Mouse (Mus musculus) stomach, postnatal 0 days (tissue): ENCODE measurements at regions not wholly inside any gene's neighbourhood (a gene's known extent, or its start where the extent isn't known, plus 50 kb on each side); places are given as distances from the start of the nearest gene placed in this dataset.

ENCODE experiments used
- ATAC-seq: fragments of 200-750 bp; cut with Nextera tagmentation; 2 replicates; pipeline ENCODE4 v1.8.0; 2017; ENCODE audit not compliant: low FRiP score, low TSS enrichment
- DNase-seq: peaks from one replicate; pipeline ENCODE4 v3.0.0-alpha.2; 2016; ENCODE audit warnings: low spot score
- H3K27ac ChIP-seq: fragments of 300-500 bp; sonication (generic); replicated peaks from 2 replicates; pipeline ENCODE4 v1.5.1; 2014; ENCODE audit warnings: mild to moderate bottlenecking, control low read depth
- H3K27me3 ChIP-seq: fragments of 300-500 bp; sonication (generic); 2 replicates; pipeline ENCODE4 v1.6.1; 2014; ENCODE audit warnings: low read length; ENCODE audit not compliant: control insufficient read depth, insufficient read depth
- H3K36me3 ChIP-seq: fragments of 300-500 bp; sonication (generic); 2 replicates; pipeline ENCODE4 v1.6.1; 2014; ENCODE audit warnings: low read length, mixed read lengths; ENCODE audit not compliant: control insufficient read depth, insufficient read depth
- H3K4me1 ChIP-seq: fragments of 300-500 bp; sonication (generic); replicated peaks from 2 replicates; pipeline ENCODE4 v1.6.1; 2014; ENCODE audit warnings: antibody characterized with exemption; ENCODE audit not compliant: control insufficient read depth, insufficient read depth
- H3K4me2 ChIP-seq: fragments of 300-500 bp; sonication (generic); replicated peaks from 2 replicates; pipeline ENCODE4 v1.6.1; 2014; ENCODE audit warnings: low read depth, mild to moderate bottlenecking, control low read depth, moderate library complexity
- H3K4me3 ChIP-seq: fragments of 300-500 bp; sonication (generic); 2 replicates; pipeline ENCODE4 v1.5.1; 2014; ENCODE audit warnings: low read depth, low read length, control low read depth
- H3K9ac ChIP-seq: fragments of 300-500 bp; sonication (generic); 2 replicates; pipeline ENCODE4 v1.6.1; 2014; ENCODE audit warnings: mild to moderate bottlenecking, low read length, control low read depth, mixed read lengths
- H3K9me3 ChIP-seq: fragments of 300-500 bp; sonication (generic); 2 replicates; pipeline ENCODE4 v1.6.1; 2016; ENCODE audit warnings: low read length; ENCODE audit not compliant: control insufficient read depth
- CTCF ChIP-seq: IDR thresholded peaks from 2 replicates; pipeline ENCODE4 v1.5.1; 2016; ENCODE audit warnings: antibody characterized with exemption, low read depth, mild to moderate bottlenecking, moderate library complexity
- EP300 ChIP-seq: optimal IDR thresholded peaks from 2 replicates; pipeline ENCODE3; 2016; ENCODE audit warnings: antibody characterized with exemption
- WGBS: fragments of 180-500 bp; shearing (Covaris S2); extraction: QIAGEN DNeasy Blood & Tissue Kit; methylation state at CpG from one replicate; pipeline ENCODE4 v1.1.7; 2014; 5-methylcytosine and 5-hydroxymethylcytosine counted together

DNA sequence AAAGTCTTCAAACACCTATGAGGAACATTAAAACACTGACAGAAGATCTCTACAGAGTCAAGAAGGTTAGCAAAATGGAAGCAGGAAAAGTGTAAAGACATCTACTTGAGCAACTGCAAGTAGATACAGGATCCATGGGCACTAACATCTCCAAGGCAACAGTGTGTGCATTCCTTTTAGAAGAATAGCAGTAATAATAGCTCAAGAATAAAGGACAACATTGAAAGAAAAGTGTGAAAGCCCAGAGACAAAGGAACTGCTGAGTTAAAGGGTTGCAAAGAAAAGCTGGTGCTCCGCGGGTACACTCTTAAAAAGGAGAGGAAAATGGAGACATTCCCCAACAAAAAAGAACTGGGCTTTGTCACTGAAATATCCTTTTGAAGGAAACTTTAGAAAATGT, 272.4 kb upstream of the B3gat1 start:
- WGBS, result 64% methylated on average over 2 of the region's 2 CpGs
- H3K4me2 ChIP-seq, result no peak overlapping the region
- no peaks in the 10 kb centered on the region for H3K27me3 ChIP-seq
- H3K9ac ChIP-seq, result no peak overlapping the region
- H3K9me3 ChIP-seq, result no peaks in the 10 kb centered on the region
- no peaks in the 10 kb centered on the region for H3K4me1 ChIP-seq
- TF ChIP-seq EP300 (no peak), CTCF (no peak)
- H3K36me3 ChIP-seq, result no peaks in the 10 kb centered on the region
- H3K27ac ChIP-seq, result no peak overlapping the region
- DNase-seq, result no peak
- no peak for ATAC-seq
- no peak overlapping the region for H3K4me3 ChIP-seq

DNA sequence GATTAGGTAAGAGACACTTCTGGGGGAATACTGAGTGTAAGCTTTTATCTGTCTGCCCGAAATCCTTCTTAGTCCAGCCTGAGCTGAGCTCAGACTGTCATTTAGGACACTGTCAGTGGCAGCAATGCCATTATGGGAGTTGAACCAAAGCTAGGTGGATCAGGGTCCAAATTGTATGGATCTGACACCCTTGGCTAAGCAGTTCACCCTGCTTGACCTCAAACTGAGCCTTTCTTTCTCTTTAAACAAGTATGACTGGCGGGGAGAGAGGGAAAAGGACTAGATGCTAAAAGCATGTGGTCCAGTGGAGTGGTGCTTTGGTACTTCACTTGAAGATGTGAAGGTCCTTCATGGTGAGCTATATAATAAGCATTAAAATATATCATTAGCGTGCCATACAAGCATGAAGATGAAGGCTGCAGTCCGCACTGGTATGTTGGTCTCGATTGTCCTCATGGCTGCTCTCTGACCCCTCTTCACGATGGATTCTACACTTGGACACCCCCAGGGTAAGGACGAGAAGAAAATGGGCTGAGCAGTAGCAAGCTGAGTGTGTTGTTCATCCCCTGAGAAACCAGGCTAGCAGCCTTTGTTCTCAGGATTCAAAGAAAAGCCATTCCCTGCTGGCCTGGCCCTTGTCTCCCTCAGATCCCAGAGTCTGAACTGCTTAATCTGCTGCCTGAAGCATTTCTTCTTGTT, 262.7 kb upstream of the B3gat1 start:
- H3K4me2 ChIP-seq, result no peak overlapping the region
- ATAC-seq (no peak), DNase-seq (no peak)
- no peaks in the 10 kb centered on the region for H3K36me3 ChIP-seq
- no peaks in the 10 kb centered on the region for H3K27me3 ChIP-seq
- no peak overlapping the region for H3K4me3 ChIP-seq
- TF ChIP-seq EP300 (no peak), CTCF (no peak)
- H3K9ac ChIP-seq, result no peak overlapping the region
- no peaks in the 10 kb centered on the region for H3K9me3 ChIP-seq
- no peak overlapping the region for H3K27ac ChIP-seq
- WGBS, result 60% methylated on average over 7 of the region's 7 CpGs
- no peaks in the 10 kb centered on the region for H3K4me1 ChIP-seq

- TF ChIP-seq CTCF (no peak), EP300 (no peak)
- no peaks in the 10 kb centered on the region for H3K4me1 ChIP-seq
- 86% methylated on average over 3 of the region's 3 CpGs for WGBS
- no peak overlapping the region for H3K4me2 ChIP-seq
- H3K9me3 ChIP-seq, result no peaks in the 10 kb centered on the region
- H3K9ac ChIP-seq, result no peak overlapping the region
- H3K36me3 ChIP-seq, result no peaks in the 10 kb centered on the region
- no peak overlapping the region for H3K27ac ChIP-seq
- ATAC-seq (no peak), DNase-seq (no peak)
- H3K4me3 ChIP-seq, result no peak overlapping the region
- H3K27me3 ChIP-seq, result no peaks in the 10 kb centered on the region
Measured at GRCm38 (mm10) chr9:26476341-26476740, 257.2 kb upstream of the B3gat1 start.

DNA sequence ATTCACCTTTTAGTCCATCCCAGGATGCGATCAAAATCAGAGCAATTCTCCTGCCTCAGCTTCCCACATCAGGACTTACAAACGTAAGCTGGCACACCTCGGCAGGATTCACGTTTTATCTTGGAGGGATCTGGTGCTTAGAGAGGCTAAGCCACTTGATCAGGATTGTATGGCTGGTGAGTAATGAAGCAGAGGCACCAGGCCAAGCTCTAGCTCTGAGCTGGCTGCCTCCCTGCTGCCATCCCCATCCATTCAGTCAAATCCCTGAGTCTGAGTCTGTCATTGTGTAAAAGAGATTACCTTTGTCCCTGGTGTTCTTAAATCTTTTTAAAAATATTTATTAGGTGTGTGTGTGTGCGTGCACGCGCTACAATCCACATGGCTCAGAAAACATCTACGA, 252.6 kb upstream of the B3gat1 start:
- WGBS, result 76% methylated on average over 8 of the region's 8 CpGs
- no peak overlapping the region for H3K27ac ChIP-seq
- TF ChIP-seq CTCF (no peak), EP300 (no peak)
- H3K4me2 ChIP-seq, result no peak overlapping the region
- ATAC-seq (no peak), DNase-seq (no peak)
- no peaks in the 10 kb centered on the region for H3K9me3 ChIP-seq
- H3K9ac ChIP-seq, result no peak overlapping the region
- no peak overlapping the region for H3K4me3 ChIP-seq
- no peaks in the 10 kb centered on the region for H3K36me3 ChIP-seq
- H3K27me3 ChIP-seq, result no peaks in the 10 kb centered on the region
- H3K4me1 ChIP-seq, result no peaks in the 10 kb centered on the region

GRCm38 (mm10) chr9:26481890-26482289, 251.6 kb upstream of the B3gat1 start:
- Histone ChIP-seq H3K36me3 (no peaks in the 10 kb centered on the region), H3K4me1 (no peaks in the 10 kb centered on the region), H3K4me2 (no peak overlapping the region), H3K4me3 (no peak overlapping the region), H3K9ac (no peak overlapping the region), H3K9me3 (no peaks in the 10 kb centered on the region), H3K27me3 (no peaks in the 10 kb centered on the region), H3K27ac (no peak overlapping the region)
- TF ChIP-seq EP300 (no peak), CTCF (no peak)
- DNase-seq (no peak), ATAC-seq (no peak)

DNA sequence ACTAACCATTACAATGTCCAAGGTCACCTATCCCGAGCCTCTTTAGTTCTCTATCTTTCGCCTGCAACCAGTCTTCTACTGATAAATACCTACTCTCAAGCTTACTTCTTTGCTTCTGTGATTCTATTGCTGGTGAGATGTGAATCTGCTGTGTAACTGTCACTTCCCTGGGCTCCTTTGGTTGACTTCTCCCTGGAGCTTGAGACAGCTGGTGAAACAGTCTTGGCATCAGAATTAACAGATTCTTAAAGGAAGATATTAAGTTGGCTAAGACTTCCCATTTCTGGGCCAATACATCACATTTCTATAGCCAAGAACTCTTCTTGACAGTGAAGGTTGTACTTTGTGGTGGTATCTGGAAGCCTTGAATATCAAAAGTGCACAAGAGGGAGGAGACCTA, 239.8 kb upstream of the B3gat1 start:
- TF ChIP-seq CTCF, result no peak
- TF ChIP-seq EP300, result no peak
- no peak overlapping the region for H3K9ac ChIP-seq
- H3K36me3 ChIP-seq, result no peaks in the 10 kb centered on the region
- WGBS, result 72% methylated on average over 2 of the region's 2 CpGs
- DNase-seq (no peak), ATAC-seq (no peak)
- no peaks in the 10 kb centered on the region for H3K4me1 ChIP-seq
- H3K27me3 ChIP-seq, result no peaks in the 10 kb centered on the region
- no peaks in the 10 kb centered on the region for H3K9me3 ChIP-seq
- no peak overlapping the region for H3K4me2 ChIP-seq
- H3K27ac ChIP-seq, result no peak overlapping the region
- no peak overlapping the region for H3K4me3 ChIP-seq
